Mouse (Mus musculus) C2C12 (cell line): ENCODE data around the gene Ercc2. TPM values are rescaled to one million over a fixed set of nuclear protein-coding genes. Genes with fewer than 3 reads are reported as not detected.

ENCODE experiments used
- H3K27me3 ChIP-seq: one replicate; pipeline ENCODE4 v1.6.1; 2011; ENCODE audit not compliant: control insufficient read depth, insufficient read depth, insufficient read length
- H3K36me3 ChIP-seq: one replicate; pipeline ENCODE4 v1.6.1; 2011; ENCODE audit not compliant: control insufficient read depth, insufficient read depth
- H3K4me3 ChIP-seq: one replicate; pipeline ENCODE4 v1.5.1; 2011; ENCODE audit warnings: mild to moderate bottlenecking, control low read depth; ENCODE audit not compliant: poor library complexity, insufficient read depth, severe bottlenecking
- H3K79me2 ChIP-seq: one replicate; pipeline ENCODE4 v1.6.1; 2011; ENCODE audit not compliant: control insufficient read depth, insufficient read depth
- H3K79me3 ChIP-seq: one replicate; pipeline ENCODE4 v1.6.1; 2011; ENCODE audit warnings: low read depth, control low read depth
- H3ac ChIP-seq: one replicate; pipeline ENCODE3; 2011; ENCODE audit warnings: low read depth; ENCODE audit not compliant: control insufficient read depth, insufficient read length
- CEBPB ChIP-seq: IDR thresholded peaks from one replicate; pipeline ENCODE4 v1.6.1; 2011; ENCODE audit warnings: low read depth, mild to moderate bottlenecking, control low read depth, moderate library complexity
- CTCF ChIP-seq: IDR thresholded peaks from one replicate; pipeline ENCODE4 v1.5.1; 2011; ENCODE audit not compliant: control insufficient read depth, insufficient read depth, insufficient read length
- FOSL1 ChIP-seq: IDR thresholded peaks from one replicate; pipeline ENCODE4 v1.8.0; 2011; ENCODE audit warnings: mild to moderate bottlenecking, low read length; ENCODE audit not compliant: poor library complexity, insufficient read depth, severe bottlenecking
- MAX ChIP-seq: IDR thresholded peaks from one replicate; pipeline ENCODE4 v1.6.1; 2011; ENCODE audit warnings: mild to moderate bottlenecking, control low read depth
- MYOD1 ChIP-seq: IDR thresholded peaks from one replicate; pipeline ENCODE4 v1.6.1; 2011; ENCODE audit warnings: low read depth; ENCODE audit not compliant: control insufficient read depth, insufficient read length
- MYOG ChIP-seq: IDR thresholded peaks from one replicate; pipeline ENCODE4 v1.6.1; 2011; ENCODE audit not compliant: control insufficient read depth, insufficient read length; ENCODE audit errors: extremely low read depth
- USF1 ChIP-seq: IDR thresholded peaks from one replicate; pipeline ENCODE4 v1.6.1; 2011; ENCODE audit warnings: low read depth, mild to moderate bottlenecking, control low read depth, moderate library complexity
- polyA plus RNA-seq: library from polyadenylated mRNA; unstranded; fragments of >200 nt; fragmentation: generic; extraction: Trizol; gene quantifications from one replicate; pipeline ENCODE4 v1.2.1, GENCODE M21; 2012; ENCODE audit warnings: missing spikeins

Gene Ercc2
- polyA plus RNA-seq, 1 experiment = 9.7 TPM

- Histone ChIP-seq H3K36me3 (no peaks in the 10 kb centered on the region), H3K79me2 (no peaks in the 10 kb centered on the region), H3ac (no peak overlapping the region), H3K27me3 (no peaks in the 10 kb centered on the region), H3K4me3 (no peak overlapping the region), H3K79me3 (no peaks in the 10 kb centered on the region)
- no peak for TF ChIP-seq USF1
- no peak for TF ChIP-seq MYOG
- TF ChIP-seq MAX = no peak
- TF ChIP-seq FOSL1 = no peak
Measured at GRCm38 (mm10) chr7:19373367-19373766, 8.4 kb upstream of the Ercc2 start.

- H3K36me3 ChIP-seq = no peaks in the 10 kb centered on the region
- H3K4me3 ChIP-seq = no peak overlapping the region
- H3ac ChIP-seq = no peak overlapping the region
- no peaks in the 10 kb centered on the region for H3K79me2 ChIP-seq
- no peaks in the 10 kb centered on the region for H3K27me3 ChIP-seq
- TF ChIP-seq MAX (no peak), FOSL1 (no peak), CEBPB (no peak), USF1 (no peak), MYOD1 (no peak), CTCF (no peak), MYOG (no peak)
- H3K79me3 ChIP-seq = no peaks in the 10 kb centered on the region
Measured at GRCm38 (mm10) chr7:19375368-19375767, 6.4 kb upstream of the Ercc2 start.

GRCm38 (mm10) chr7:19376019-19376418 lies 5.8 kb upstream of the Ercc2 start:
- Histone ChIP-seq H3ac (no peak overlapping the region), H3K4me3 (no peak overlapping the region), H3K79me3 (no peaks in the 10 kb centered on the region), H3K36me3 (no peaks in the 10 kb centered on the region), H3K27me3 (no peaks in the 10 kb centered on the region), H3K79me2 (no peaks in the 10 kb centered on the region)
- TF ChIP-seq CEBPB (no peak), USF1 (no peak), MYOG (no peak), MYOD1 (no peak), MAX (no peak), FOSL1 (no peak), CTCF (no peak)

- H3K27me3 ChIP-seq = no peaks in the 10 kb centered on the region
- H3K4me3 ChIP-seq = no peak overlapping the region
- peaks cover 11% of the 10 kb centered on the region for H3K79me2 ChIP-seq
- H3K79me3 ChIP-seq = peaks cover 9% of the 10 kb centered on the region
- no peak for TF ChIP-seq CTCF
- TF ChIP-seq FOSL1 = no peak
- no peak for TF ChIP-seq CEBPB
- no peak for TF ChIP-seq MAX
- TF ChIP-seq MYOG = no peak
- no peak for TF ChIP-seq USF1
- TF ChIP-seq MYOD1 = no peak
- H3K36me3 ChIP-seq = no peaks in the 10 kb centered on the region
- H3ac ChIP-seq = no peak overlapping the region
Measured at GRCm38 (mm10) chr7:19378049-19378448, 3.8 kb upstream of the Ercc2 start.

DNA sequence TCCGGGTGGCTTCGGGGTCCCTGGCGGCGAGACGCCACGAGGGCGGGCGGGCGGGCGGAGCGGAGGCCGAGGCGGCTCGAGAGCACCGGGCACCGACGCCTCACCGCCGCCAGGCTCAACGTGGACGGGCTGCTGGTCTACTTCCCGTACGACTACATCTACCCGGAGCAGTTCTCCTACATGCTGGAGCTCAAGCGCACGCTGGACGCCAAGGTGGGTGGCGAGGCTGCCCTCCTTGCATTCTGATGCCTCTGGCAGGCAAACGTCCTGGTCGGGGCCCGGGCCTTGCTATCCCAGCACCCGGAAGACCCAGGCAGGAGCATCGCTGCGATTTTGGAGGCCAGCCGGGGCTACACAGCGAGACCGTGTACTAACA lies 344 bp downstream of the Ercc2 start:
- peak overlapping the region; percentile 72 for H3ac ChIP-seq
- no peaks in the 10 kb centered on the region for H3K36me3 ChIP-seq
- no peaks in the 10 kb centered on the region for H3K27me3 ChIP-seq
- H3K79me3 ChIP-seq = peaks cover 14% of the 10 kb centered on the region
- TF ChIP-seq FOSL1 = no peak
- TF ChIP-seq MYOG = no peak
- no peak for TF ChIP-seq USF1
- TF ChIP-seq CTCF = no peak
- no peak for TF ChIP-seq CEBPB
- TF ChIP-seq MAX = no peak
- TF ChIP-seq MYOD1 = no peak
- peaks cover 26% of the 10 kb centered on the region for H3K79me2 ChIP-seq
- H3K4me3 ChIP-seq = peak overlapping the region; percentile 44

DNA sequence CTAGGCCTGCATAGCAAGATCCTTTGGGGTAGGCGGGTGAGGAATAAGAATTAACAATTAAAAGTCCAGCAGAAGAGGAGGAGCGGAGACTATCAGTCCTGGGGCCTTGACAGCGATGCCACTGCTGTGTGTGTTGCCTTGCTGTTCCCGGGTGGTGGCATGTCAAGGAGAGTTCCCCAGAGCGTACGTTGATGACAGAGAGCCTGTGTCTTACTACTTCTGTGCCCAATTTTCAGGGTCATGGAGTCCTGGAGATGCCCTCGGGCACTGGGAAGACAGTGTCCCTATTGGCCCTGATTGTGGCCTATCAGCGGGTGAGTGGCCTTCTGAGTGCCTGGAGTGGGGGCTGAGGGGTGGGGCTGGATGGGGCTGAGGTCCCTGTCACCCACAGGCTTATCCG lies 1.9 kb downstream of the Ercc2 start:
- H3K79me2 ChIP-seq = peaks cover 26% of the 10 kb centered on the region
- H3K36me3 ChIP-seq = no peaks in the 10 kb centered on the region
- TF ChIP-seq MYOG (no peak), FOSL1 (no peak), MYOD1 (no peak), MAX (no peak), CEBPB (no peak), USF1 (no peak), CTCF (no peak)
- no peaks in the 10 kb centered on the region for H3K27me3 ChIP-seq
- H3ac ChIP-seq = no peak overlapping the region
- no peak overlapping the region for H3K4me3 ChIP-seq
- peaks cover 14% of the 10 kb centered on the region for H3K79me3 ChIP-seq
